Mouse (Mus musculus): ENCODE measurements around the gene Il17rc. TPM values are rescaled to one million over a fixed set of nuclear protein-coding genes. Genes with fewer than 3 reads are reported as not detected.

Il17rc gene
- polyA plus RNA-seq, 1 experiment from 2014 or later: 1.6 TPM

DNA sequence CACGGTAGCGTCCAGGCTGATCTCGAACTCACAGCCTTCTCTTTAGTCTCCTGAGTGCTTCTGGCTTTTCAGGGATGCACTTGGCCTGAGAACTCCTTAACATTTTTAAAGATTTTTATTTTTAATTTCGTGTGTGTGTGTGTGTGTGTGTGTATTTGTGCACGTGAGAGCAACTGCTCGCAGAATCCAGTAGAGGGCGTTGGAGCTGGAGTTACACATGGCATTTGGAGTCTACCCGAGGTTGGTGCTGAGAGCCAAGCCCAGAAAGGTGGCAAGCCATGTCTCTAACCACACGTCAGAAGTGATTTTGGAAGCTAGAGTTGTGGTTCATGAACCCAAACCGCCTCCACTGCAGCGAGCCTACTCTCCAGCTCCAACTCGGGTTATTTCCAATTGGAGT lies 28.1 kb upstream of the Il17rc start:
- H3K36me3 ChIP-seq (ENCODE audit: control insufficient read depth, insufficient read depth, low read length): peaks cover 13% of the 10 kb centered on the region
- 48% methylated on average over 12 of the region's 12 CpGs for WGBS
- no peaks in the 10 kb centered on the region for H3K9me3 ChIP-seq (ENCODE audit: control insufficient read depth, low read length)
- ATAC-seq (ENCODE audit: low read depth): no peak
- H3K4me2 ChIP-seq (ENCODE audit: low read depth, low read length): peak overlapping the region; percentile 76
- H3K4me3 ChIP-seq (ENCODE audit: low read depth, low read length): peak overlapping the region; percentile 74
- H3K27ac ChIP-seq (ENCODE audit: low read depth, low read length): no peak overlapping the region; the same call in 1 of the 2 replicates
- peak overlapping the region; percentile 81 for H3K9ac ChIP-seq (replicated peaks; ENCODE audit: low read depth, low read length)
- peaks cover 8% of the 10 kb centered on the region for H3K4me1 ChIP-seq (ENCODE audit: control insufficient read depth, insufficient read depth, low read length)
- H3K27me3 ChIP-seq (ENCODE audit: control insufficient read depth, insufficient read depth, low read length): no peaks in the 10 kb centered on the region

DNA sequence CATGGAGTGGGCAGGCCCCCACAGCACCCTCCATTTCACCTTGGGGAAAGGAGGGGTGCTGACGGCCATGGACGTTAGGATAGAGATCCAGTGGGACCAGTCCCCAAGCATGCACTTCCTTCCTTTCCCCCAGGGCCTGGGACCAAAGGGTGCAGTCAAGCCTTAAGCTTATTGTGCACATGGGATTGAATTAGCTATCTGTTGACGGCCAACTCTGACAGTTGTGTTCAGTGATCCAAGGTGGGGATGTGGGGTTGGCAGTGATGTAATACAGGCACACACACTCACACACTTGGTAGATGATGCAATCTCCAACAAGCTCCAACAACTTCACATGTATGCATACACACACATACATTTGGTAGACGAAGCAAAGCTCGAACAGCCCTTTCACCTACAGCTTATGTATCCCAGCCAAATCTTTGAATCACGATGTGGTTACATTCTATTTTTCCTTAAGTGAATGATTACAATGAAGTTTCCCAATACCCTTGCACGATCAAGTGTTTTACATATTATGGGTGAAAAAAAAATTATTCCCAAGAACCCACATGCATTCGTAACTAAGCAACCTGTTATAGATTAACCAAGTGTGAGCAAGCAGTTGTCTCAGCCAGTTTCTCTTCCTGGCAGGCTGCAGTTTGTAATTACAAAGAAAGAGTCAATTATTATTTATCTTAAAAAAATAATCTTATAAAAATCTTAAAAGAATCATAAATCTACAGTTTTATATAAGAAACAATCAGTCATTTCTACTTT lies 26.8 kb upstream of the Il17rc start:
- no peaks in the 10 kb centered on the region for H3K27me3 ChIP-seq (ENCODE audit: control insufficient read depth, insufficient read depth, low read length)
- H3K36me3 ChIP-seq (ENCODE audit: control insufficient read depth, insufficient read depth, low read length): peaks cover 21% of the 10 kb centered on the region
- H3K4me1 ChIP-seq (ENCODE audit: control insufficient read depth, insufficient read depth, low read length): peaks cover 8% of the 10 kb centered on the region
- no peak overlapping the region for H3K9ac ChIP-seq (replicated peaks; ENCODE audit: low read depth, low read length)
- no peak for ATAC-seq (ENCODE audit: low read depth)
- 85% methylated on average over 6 of the region's 8 CpGs for WGBS
- no peak overlapping the region for H3K27ac ChIP-seq (ENCODE audit: low read depth, low read length)
- H3K4me2 ChIP-seq (ENCODE audit: low read depth, low read length): no peak overlapping the region
- H3K4me3 ChIP-seq (ENCODE audit: low read depth, low read length): no peak overlapping the region
- H3K9me3 ChIP-seq (ENCODE audit: control insufficient read depth, low read length): no peaks in the 10 kb centered on the region

DNA sequence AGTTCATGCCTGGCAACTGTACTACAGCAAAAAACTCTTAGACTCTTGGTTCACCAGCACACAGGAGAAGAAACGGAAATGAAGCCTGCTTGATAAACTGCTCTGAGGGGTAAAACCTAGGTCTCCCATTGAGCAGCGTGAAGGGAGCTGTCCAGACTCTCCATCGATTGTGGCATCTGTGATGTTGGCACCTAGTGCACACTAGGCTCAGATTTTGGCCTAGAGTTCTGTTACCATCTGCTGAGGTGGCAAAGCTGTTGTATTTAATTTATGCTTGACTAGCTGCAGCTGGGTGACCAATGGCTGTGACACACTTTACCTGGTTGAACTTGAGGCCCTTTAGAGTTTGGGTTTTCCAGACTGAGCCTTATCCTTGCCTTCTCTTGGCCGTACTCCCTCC lies 23.6 kb upstream of the Il17rc start:
- Histone ChIP-seq H3K4me3 (ENCODE audit: low read depth, low read length) (no peak overlapping the region), H3K36me3 (ENCODE audit: control insufficient read depth, insufficient read depth, low read length) (peaks cover 21% of the 10 kb centered on the region), H3K9ac (replicated peaks; ENCODE audit: low read depth, low read length) (no peak overlapping the region), H3K27me3 (ENCODE audit: control insufficient read depth, insufficient read depth, low read length) (no peaks in the 10 kb centered on the region), H3K4me2 (ENCODE audit: low read depth, low read length) (no peak overlapping the region), H3K27ac (ENCODE audit: low read depth, low read length) (no peak overlapping the region), H3K9me3 (ENCODE audit: control insufficient read depth, low read length) (no peaks in the 10 kb centered on the region), H3K4me1 (ENCODE audit: control insufficient read depth, insufficient read depth, low read length) (peaks cover 8% of the 10 kb centered on the region)
- WGBS: 94% methylated on average over 4 of the region's 4 CpGs
- ATAC-seq (ENCODE audit: low read depth): no peak

DNA sequence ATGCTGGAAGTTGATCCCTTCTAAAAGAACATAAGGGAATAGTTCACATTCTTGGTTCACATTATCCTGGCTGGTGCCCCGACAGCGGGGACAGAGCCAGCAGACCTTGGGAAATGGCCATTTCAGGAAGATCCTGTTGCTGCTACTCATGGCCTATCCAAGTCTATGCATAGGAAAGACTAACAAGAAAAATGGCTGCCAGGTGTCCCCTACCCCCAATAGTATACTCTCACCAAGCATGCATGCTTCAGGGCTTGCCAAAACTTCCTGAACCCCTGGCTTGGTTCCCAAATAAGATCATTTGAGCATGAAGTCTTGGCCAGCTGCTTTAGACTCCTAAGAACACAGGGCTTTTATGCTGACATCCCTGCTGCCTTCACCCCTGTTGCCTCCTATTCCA lies 19.4 kb upstream of the Il17rc start:
- Histone ChIP-seq H3K36me3 (ENCODE audit: control insufficient read depth, insufficient read depth, low read length) (peaks cover 20% of the 10 kb centered on the region), H3K4me2 (ENCODE audit: low read depth, low read length) (no peak overlapping the region), H3K9ac (replicated peaks; ENCODE audit: low read depth, low read length) (no peak overlapping the region), H3K9me3 (ENCODE audit: control insufficient read depth, low read length) (no peaks in the 10 kb centered on the region), H3K4me1 (ENCODE audit: control insufficient read depth, insufficient read depth, low read length) (no peaks in the 10 kb centered on the region), H3K27me3 (ENCODE audit: control insufficient read depth, insufficient read depth, low read length) (no peaks in the 10 kb centered on the region), H3K27ac (ENCODE audit: low read depth, low read length) (no peak overlapping the region), H3K4me3 (ENCODE audit: low read depth, low read length) (no peak overlapping the region)
- 78% methylated on average over 2 of the region's 2 CpGs for WGBS
- ATAC-seq (ENCODE audit: low read depth): no peak

DNA sequence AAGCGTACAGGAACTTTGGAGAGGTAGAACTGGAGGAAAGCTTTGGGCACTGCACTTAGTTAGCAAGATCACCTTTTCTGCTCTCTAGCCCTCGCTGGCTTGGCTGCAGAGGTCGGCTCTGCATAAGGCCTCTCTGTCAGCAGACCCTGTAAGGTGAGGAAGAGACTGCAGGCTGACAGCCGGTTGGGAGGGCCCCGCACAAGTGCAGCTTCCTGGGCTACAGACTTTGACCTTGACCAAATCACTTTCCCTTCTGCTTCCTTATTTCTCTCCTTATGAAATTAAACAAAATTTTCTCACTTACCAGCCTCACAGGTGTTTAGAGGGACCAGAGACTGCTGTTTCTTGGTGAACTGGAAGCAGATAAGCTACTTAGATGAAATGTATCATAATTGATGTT lies 16.2 kb upstream of the Il17rc start:
- Histone ChIP-seq H3K9ac (replicated peaks; ENCODE audit: low read depth, low read length) (no peak overlapping the region), H3K36me3 (ENCODE audit: control insufficient read depth, insufficient read depth, low read length) (no peaks in the 10 kb centered on the region), H3K27me3 (ENCODE audit: control insufficient read depth, insufficient read depth, low read length) (no peaks in the 10 kb centered on the region), H3K27ac (ENCODE audit: low read depth, low read length) (no peak overlapping the region), H3K4me1 (ENCODE audit: control insufficient read depth, insufficient read depth, low read length) (no peaks in the 10 kb centered on the region), H3K4me2 (ENCODE audit: low read depth, low read length) (no peak overlapping the region), H3K9me3 (ENCODE audit: control insufficient read depth, low read length) (no peaks in the 10 kb centered on the region), H3K4me3 (ENCODE audit: low read depth, low read length) (no peak overlapping the region)
- WGBS: 79% methylated on average over 5 of the region's 5 CpGs
- no peak for ATAC-seq (ENCODE audit: low read depth)

DNA sequence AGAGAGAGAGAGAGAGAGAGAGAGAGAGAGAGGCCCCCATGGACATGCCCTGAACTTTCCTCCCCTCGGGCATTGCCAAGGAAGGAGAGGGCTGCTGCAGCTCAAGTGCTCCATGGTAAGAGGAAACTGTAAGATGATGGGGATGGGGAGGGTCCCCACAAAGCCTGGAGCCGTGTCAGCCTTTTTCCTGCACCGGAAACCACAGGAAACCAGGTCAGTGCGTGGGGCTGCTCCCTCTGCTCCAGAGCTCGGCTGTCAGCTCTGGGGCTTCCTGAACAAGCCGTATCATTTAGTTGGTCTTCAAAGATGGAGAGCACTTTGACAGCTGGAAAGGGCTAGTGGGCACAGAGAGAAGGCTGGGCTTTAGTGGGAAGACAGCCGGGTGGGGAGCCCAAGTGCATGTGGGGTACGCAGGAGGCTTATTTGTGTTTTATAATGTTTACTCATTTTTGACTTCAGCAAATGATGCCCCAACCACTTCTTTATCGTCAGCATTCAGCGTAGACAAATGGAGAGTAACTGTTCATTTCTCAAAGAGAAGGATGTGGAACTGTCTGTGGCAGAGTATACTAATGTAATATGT lies 13.2 kb upstream of the Il17rc start, which contains the start of gene Il17re:
Il17re (plus strand) TSS at position 533 of the 583 bp plus-strand sequence.
- no peak within 1 kb of the TSS for H3K9ac ChIP-seq (replicated peaks; ENCODE audit: low read depth, low read length)

DNA sequence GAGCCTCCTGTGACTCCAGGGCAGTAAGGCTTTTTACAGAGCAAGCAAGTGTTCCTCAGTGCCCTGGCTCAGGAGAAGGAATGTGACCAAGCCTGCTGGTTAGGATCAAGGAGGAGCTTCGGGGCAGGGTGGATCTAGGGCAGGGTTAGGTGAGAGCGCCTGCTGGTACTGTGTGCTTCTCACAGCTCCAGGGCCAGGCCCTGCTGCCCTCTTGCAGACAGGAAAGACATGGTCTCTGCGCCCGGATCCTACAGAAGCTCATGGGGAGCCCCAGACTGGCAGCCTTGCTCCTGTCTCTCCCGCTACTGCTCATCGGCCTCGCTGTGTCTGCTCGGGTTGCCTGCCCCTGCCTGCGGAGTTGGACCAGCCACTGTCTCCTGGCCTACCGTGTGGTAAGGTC lies 12.6 kb upstream of the Il17rc start:
- WGBS: 65% methylated on average over 10 of the region's 10 CpGs
- Histone ChIP-seq H3K4me3 (ENCODE audit: low read depth, low read length) (no peak overlapping the region), H3K4me2 (ENCODE audit: low read depth, low read length) (no peak overlapping the region), H3K27me3 (ENCODE audit: control insufficient read depth, insufficient read depth, low read length) (no peaks in the 10 kb centered on the region), H3K9me3 (ENCODE audit: control insufficient read depth, low read length) (no peaks in the 10 kb centered on the region), H3K36me3 (ENCODE audit: control insufficient read depth, insufficient read depth, low read length) (no peaks in the 10 kb centered on the region), H3K27ac (ENCODE audit: low read depth, low read length) (no peak overlapping the region), H3K9ac (replicated peaks; ENCODE audit: low read depth, low read length) (no peak overlapping the region), H3K4me1 (ENCODE audit: control insufficient read depth, insufficient read depth, low read length) (no peaks in the 10 kb centered on the region)
- ATAC-seq (ENCODE audit: low read depth): no peak

More for the DNA sequence above, 13.2 kb upstream of the Il17rc start, which contains the start of gene Il17re:
- Histone ChIP-seq H3K27me3 (ENCODE audit: control insufficient read depth, insufficient read depth, low read length) (no peaks in the 10 kb centered on the region), H3K9me3 (ENCODE audit: control insufficient read depth, low read length) (no peaks in the 10 kb centered on the region), H3K27ac (ENCODE audit: low read depth, low read length) (no peak within 1 kb of the TSS), H3K4me2 (ENCODE audit: low read depth, low read length) (no peak within 1 kb of the TSS), H3K36me3 (ENCODE audit: control insufficient read depth, insufficient read depth, low read length) (no peaks in the 10 kb centered on the region), H3K4me1 (ENCODE audit: control insufficient read depth, insufficient read depth, low read length) (no peaks in the 10 kb centered on the region), H3K4me3 (ENCODE audit: low read depth, low read length) (no peak within 1 kb of the TSS)
- no peak for ATAC-seq (ENCODE audit: low read depth)
- 78% methylated on average over 10 of the region's 10 CpGs for WGBS

DNA sequence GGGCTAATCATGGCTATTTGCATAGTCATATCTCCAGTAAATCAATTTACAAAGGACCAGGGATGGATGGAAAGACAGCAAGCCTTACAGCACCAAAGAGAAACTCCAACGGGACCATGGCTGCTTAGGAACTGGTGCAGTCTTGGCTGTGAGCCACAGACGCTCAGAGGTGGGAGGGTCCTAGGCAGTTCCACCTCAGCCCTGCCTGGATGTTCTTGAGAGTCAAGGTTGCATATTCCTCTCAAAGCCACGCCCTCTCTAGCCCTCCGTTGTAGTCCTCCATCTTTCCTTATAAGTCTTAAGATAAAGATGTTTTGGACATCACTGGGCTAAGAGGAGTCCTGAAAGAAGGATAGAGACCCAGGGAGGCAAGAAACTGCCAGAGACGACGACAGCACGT lies 7.2 kb upstream of the Il17rc start:
- Histone ChIP-seq H3K9me3 (ENCODE audit: control insufficient read depth, low read length) (no peaks in the 10 kb centered on the region), H3K27me3 (ENCODE audit: control insufficient read depth, insufficient read depth, low read length) (no peaks in the 10 kb centered on the region), H3K27ac (ENCODE audit: low read depth, low read length) (no peak overlapping the region; the same call in 1 of the 2 replicates), H3K9ac (replicated peaks; ENCODE audit: low read depth, low read length) (no peak overlapping the region), H3K4me3 (ENCODE audit: low read depth, low read length) (no peak overlapping the region), H3K4me1 (ENCODE audit: control insufficient read depth, insufficient read depth, low read length) (no peaks in the 10 kb centered on the region), H3K36me3 (ENCODE audit: control insufficient read depth, insufficient read depth, low read length) (no peaks in the 10 kb centered on the region), H3K4me2 (ENCODE audit: low read depth, low read length) (no peak overlapping the region)
- WGBS: 78% methylated on average over 7 of the region's 7 CpGs
- no peak for ATAC-seq (ENCODE audit: low read depth)

DNA sequence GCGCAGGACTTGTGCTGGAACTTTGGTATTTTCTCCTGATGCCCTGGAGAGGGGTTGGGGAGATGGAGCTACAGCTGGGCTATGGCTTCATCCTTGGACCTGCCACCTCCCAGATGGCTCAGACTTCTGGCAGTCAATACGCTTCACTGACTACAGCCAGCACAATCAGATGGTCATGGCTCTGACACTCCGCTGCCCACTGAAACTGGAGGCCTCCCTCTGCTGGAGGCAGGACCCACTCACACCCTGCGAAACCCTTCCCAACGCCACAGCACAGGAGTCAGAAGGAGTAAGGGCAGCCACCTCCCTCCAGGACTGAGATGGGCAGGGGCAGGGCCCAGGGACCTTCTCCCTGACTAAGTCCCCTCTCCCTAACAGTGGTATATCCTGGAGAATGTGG lies 5.6 kb upstream of the Il17rc start:
- peaks cover 2% of the 10 kb centered on the region for H3K27me3 ChIP-seq (ENCODE audit: control insufficient read depth, insufficient read depth, low read length)
- no peak overlapping the region for H3K4me2 ChIP-seq (ENCODE audit: low read depth, low read length)
- H3K4me3 ChIP-seq (ENCODE audit: low read depth, low read length): no peak overlapping the region
- no peak overlapping the region for H3K27ac ChIP-seq (ENCODE audit: low read depth, low read length)
- no peak for ATAC-seq (ENCODE audit: low read depth)
- H3K36me3 ChIP-seq (ENCODE audit: control insufficient read depth, insufficient read depth, low read length): no peaks in the 10 kb centered on the region
- H3K9me3 ChIP-seq (ENCODE audit: control insufficient read depth, low read length): no peaks in the 10 kb centered on the region
- 45% methylated on average over 5 of the region's 5 CpGs for WGBS
- no peak overlapping the region for H3K9ac ChIP-seq (replicated peaks; ENCODE audit: low read depth, low read length)
- peaks cover 4% of the 10 kb centered on the region; the same call in 1 of the 2 replicates for H3K4me1 ChIP-seq (ENCODE audit: control insufficient read depth, insufficient read depth, low read length)
